Mouse (Mus musculus): ENCODE data around the gene Rps6kb2. TPM values are rescaled to one million over a fixed set of nuclear protein-coding genes. Genes with fewer than 3 reads are reported as not detected.
"Not testable (repeated sequence)": the region's sequence is repeated elsewhere in the genome, so short reads cannot be mapped to it uniquely, and the experiment has no call there.

The Rps6kb2 gene
- polyA plus RNA-seq, 1 experiment = 17.7 TPM

GRCm38 (mm10) chr19:4126759-4127495, 36.2 kb downstream of the Rps6kb2 start:
- peak overlapping the region; percentile 92 for H3K4me3 ChIP-seq (ENCODE audit: insufficient read depth, low read depth, low read length)
- H3K27ac ChIP-seq (replicated peaks; ENCODE audit: low read depth, low read length) = no peak overlapping the region
- H3K4me1 ChIP-seq (ENCODE audit: control insufficient read depth, insufficient read depth, insufficient read length, low read length) = peaks cover 8% of the 10 kb centered on the region

GRCm38 (mm10) chr19:4125741-4126696, 37.1 kb downstream of the Rps6kb2 start, which contains the start of gene Aip:
Gene Aip (minus strand): TSS chr19:4125858.
- peak within 1 kb of the TSS; percentile 63 for H3K27ac ChIP-seq (replicated peaks; ENCODE audit: low read depth, low read length)
- peaks cover 8% of the 10 kb centered on the region for H3K4me1 ChIP-seq (ENCODE audit: control insufficient read depth, insufficient read depth, insufficient read length, low read length)
- H3K4me3 ChIP-seq (ENCODE audit: insufficient read depth, low read depth, low read length) = peak within 1 kb of the TSS; percentile 92

- Histone ChIP-seq H3K4me3 (ENCODE audit: insufficient read depth, low read depth, low read length) (peak overlapping the region; percentile 52), H3K4me1 (ENCODE audit: control insufficient read depth, insufficient read depth, insufficient read length, low read length) (peaks cover 12% of the 10 kb centered on the region)
Measured at GRCm38 (mm10) chr19:4125268-4125667, 37.9 kb downstream of the Rps6kb2 start.

GRCm38 (mm10) chr19:4124432-4124831, 38.7 kb downstream of the Rps6kb2 start:
- H3K27ac ChIP-seq (replicated peaks; ENCODE audit: low read depth, low read length) = no peak overlapping the region
- H3K4me1 ChIP-seq (ENCODE audit: control insufficient read depth, insufficient read depth, insufficient read length, low read length) = peaks cover 12% of the 10 kb centered on the region
- H3K4me3 ChIP-seq (ENCODE audit: insufficient read depth, low read depth, low read length) = no peak overlapping the region

More at GRCm38 (mm10) chr19:4125268-4125667, 37.9 kb downstream of the Rps6kb2 start:
- peak overlapping the region; percentile 63 for H3K27ac ChIP-seq (replicated peaks; ENCODE audit: low read depth, low read length)

- peaks cover 12% of the 10 kb centered on the region for H3K4me1 ChIP-seq (ENCODE audit: control insufficient read depth, insufficient read depth, insufficient read length, low read length)
- no peak overlapping the region for H3K4me3 ChIP-seq (ENCODE audit: insufficient read depth, low read depth, low read length)
- no peak overlapping the region; the same call in 1 of the 2 replicates for H3K27ac ChIP-seq (replicated peaks; ENCODE audit: low read depth, low read length)
Measured at GRCm38 (mm10) chr19:4122411-4123370, 40.5 kb downstream of the Rps6kb2 start.

GRCm38 (mm10) chr19:4121896-4122295, 41.3 kb downstream of the Rps6kb2 start:
- not testable (repeated sequence) for H3K4me1 ChIP-seq (ENCODE audit: control insufficient read depth, insufficient read depth, insufficient read length, low read length); H3K4me3 ChIP-seq (ENCODE audit: insufficient read depth, low read depth, low read length); H3K27ac ChIP-seq (replicated peaks; ENCODE audit: low read depth, low read length)

GRCm38 (mm10) chr19:4121097-4121805, 41.9 kb downstream of the Rps6kb2 start:
- H3K27ac ChIP-seq (replicated peaks; ENCODE audit: low read depth, low read length) = peak overlapping the region; percentile 83
- peak overlapping the region; percentile 60 for H3K4me3 ChIP-seq (ENCODE audit: insufficient read depth, low read depth, low read length)
- H3K4me1 ChIP-seq (ENCODE audit: control insufficient read depth, insufficient read depth, insufficient read length, low read length) = peaks cover 4% of the 10 kb centered on the region; the same call in 1 of the 2 replicates

- Histone ChIP-seq H3K4me3 (ENCODE audit: insufficient read depth, low read depth, low read length) (peak overlapping the region; percentile 60), H3K4me1 (ENCODE audit: control insufficient read depth, insufficient read depth, insufficient read length, low read length) (peaks cover 4% of the 10 kb centered on the region; the same call in 1 of the 2 replicates), H3K27ac (replicated peaks; ENCODE audit: low read depth, low read length) (no peak overlapping the region)
Measured at GRCm38 (mm10) chr19:4120496-4120895, 42.7 kb downstream of the Rps6kb2 start.

GRCm38 (mm10) chr19:4119716-4120487, 43.3 kb downstream of the Rps6kb2 start:
- Histone ChIP-seq H3K4me1 (ENCODE audit: control insufficient read depth, insufficient read depth, insufficient read length, low read length) (peaks cover 4% of the 10 kb centered on the region; the same call in 1 of the 2 replicates), H3K4me3 (ENCODE audit: insufficient read depth, low read depth, low read length) (no peak overlapping the region), H3K27ac (replicated peaks; ENCODE audit: low read depth, low read length) (no peak overlapping the region)

GRCm38 (mm10) chr19:4118350-4118749, 44.8 kb downstream of the Rps6kb2 start:
- H3K27ac ChIP-seq (replicated peaks; ENCODE audit: low read depth, low read length) = no peak overlapping the region
- peaks cover 12% of the 10 kb centered on the region for H3K4me1 ChIP-seq (ENCODE audit: control insufficient read depth, insufficient read depth, insufficient read length, low read length)
- H3K4me3 ChIP-seq (ENCODE audit: insufficient read depth, low read depth, low read length) = no peak overlapping the region

- H3K4me1 ChIP-seq (ENCODE audit: control insufficient read depth, insufficient read depth, insufficient read length, low read length) = peaks cover 17% of the 10 kb centered on the region
- no peak overlapping the region for H3K27ac ChIP-seq (replicated peaks; ENCODE audit: low read depth, low read length)
- no peak overlapping the region for H3K4me3 ChIP-seq (ENCODE audit: insufficient read depth, low read depth, low read length)
Measured at GRCm38 (mm10) chr19:4117006-4117405, 46.1 kb downstream of the Rps6kb2 start.

- H3K4me1 ChIP-seq (ENCODE audit: control insufficient read depth, insufficient read depth, insufficient read length, low read length) = peaks cover 17% of the 10 kb centered on the region
Measured at GRCm38 (mm10) chr19:4115816-4116215, 47.3 kb downstream of the Rps6kb2 start.

GRCm38 (mm10) chr19:4115144-4115543, 48.0 kb downstream of the Rps6kb2 start:
- no peak overlapping the region for H3K4me3 ChIP-seq (ENCODE audit: insufficient read depth, low read depth, low read length)
- H3K4me1 ChIP-seq (ENCODE audit: control insufficient read depth, insufficient read depth, insufficient read length, low read length) = peaks cover 12% of the 10 kb centered on the region
- no peak overlapping the region for H3K27ac ChIP-seq (replicated peaks; ENCODE audit: low read depth, low read length)

More at GRCm38 (mm10) chr19:4115816-4116215, 47.3 kb downstream of the Rps6kb2 start:
- Histone ChIP-seq H3K4me3 (ENCODE audit: insufficient read depth, low read depth, low read length) (no peak overlapping the region), H3K27ac (replicated peaks; ENCODE audit: low read depth, low read length) (no peak overlapping the region)
